Mouse (Mus musculus) myocyte (in vitro differentiated cells): ENCODE measurements at regions not wholly inside any gene's neighbourhood (a gene's known extent, or its start where the extent isn't known, plus 50 kb on each side); places are given as distances from the start of the nearest gene placed in this dataset.

Experiments used
- CEBPB ChIP-seq: IDR thresholded peaks from 2 replicates; pipeline ENCODE4 v1.6.1; 2011; ENCODE audit warnings: mild to moderate bottlenecking, moderate library complexity; ENCODE audit not compliant: poor library complexity, insufficient read depth, severe bottlenecking
- E2F4 ChIP-seq: IDR thresholded peaks from one replicate; pipeline ENCODE4 v1.6.1; 2011; ENCODE audit warnings: mild to moderate bottlenecking, control low read depth, moderate library complexity; ENCODE audit not compliant: insufficient read depth
- MAX ChIP-seq: IDR thresholded peaks from one replicate; pipeline ENCODE4 v1.6.1; 2011; ENCODE audit warnings: low read depth, mild to moderate bottlenecking, control low read depth
- MYOD1 ChIP-seq, 3 experiments: IDR thresholded peaks; one replicate each; pipeline ENCODE4 v1.6.1; 2011; ENCODE audit warnings: control low read depth in 2 of 3, low read depth in 2 of 3, mild to moderate bottlenecking in 2 of 3, moderate library complexity in 1 of 3; ENCODE audit not compliant: insufficient read length in 2 of 3, control insufficient read depth in 1 of 3
- POLR2A ChIP-seq: IDR thresholded peaks from one replicate; pipeline ENCODE4 v1.6.1; 2011; ENCODE audit warnings: low read depth, mild to moderate bottlenecking, control low read depth, moderate library complexity; ENCODE audit not compliant: insufficient read length
- POLR2AphosphoS2 ChIP-seq: IDR thresholded peaks from one replicate; pipeline ENCODE4 v1.6.1; 2011; ENCODE audit warnings: low read depth, control low read depth; ENCODE audit not compliant: insufficient read length
- REST ChIP-seq: IDR thresholded peaks from one replicate; pipeline ENCODE4 v1.6.1; 2011; ENCODE audit warnings: mild to moderate bottlenecking, control low read depth, moderate library complexity; ENCODE audit not compliant: insufficient read depth, insufficient read length
- TCF12 ChIP-seq: IDR thresholded peaks from one replicate; pipeline ENCODE4 v1.6.1; 2011; ENCODE audit warnings: mild to moderate bottlenecking, control low read depth; ENCODE audit not compliant: poor library complexity, insufficient read depth, severe bottlenecking
- USF1 ChIP-seq: IDR thresholded peaks from one replicate; pipeline ENCODE4 v1.6.1; 2011; ENCODE audit warnings: low read depth, mild to moderate bottlenecking, control low read depth, moderate library complexity

GRCm38 (mm10) chr13:97545971-97546454, 214.4 kb downstream of the Gm10260 start:
- no peak for TF ChIP-seq REST
- peak; percentile 21 for TF ChIP-seq POLR2A
- TF ChIP-seq CEBPB: no peak
- no peak for TF ChIP-seq POLR2AphosphoS2
- TF ChIP-seq MAX: peak; percentile 66
- peak; percentile 79 for TF ChIP-seq USF1
- no peak for TF ChIP-seq MYOD1 (IDR thresholded peaks at IDR 0.05; ENCODE audit: control insufficient read depth in 1 of 3, insufficient read length in 2 of 3, low read depth in 2 of 3)
- no peak for TF ChIP-seq E2F4
- TF ChIP-seq TCF12: no peak
